8 mouse cellular contexts compared by ENCODE assay signal in genomic region chr2:132716154-132716553, GRCm38 (mm10). TPM values are rescaled to one million over a fixed set of nuclear protein-coding genes. Genes with fewer than 3 reads are reported as not detected.
A peak's percentile ranks its signal among the peaks of the same experiment; 100 is the strongest.
DNase-seq lines count a peak whose midpoint lies in the region; ATAC-seq and TF ChIP-seq lines count a peak whose summit lies in the region.

No protein-coding gene starts in this region.

- ATAC-seq in Patski: peak; percentile 90

- WGBS in lung, adult 2 months: 25% methylated on average over 5 of the region's 5 CpGs

- no peak overlapping the region for H3K4me3 ChIP-seq in gastrocnemius, adult 2 months
- H3K4me3 ChIP-seq in lung, adult 2 months (replicated peaks; ENCODE audit: extremely low read depth, low read depth, low read length): no peak overlapping the region

- CTCF ChIA-PET in Patski (lab: Charles Lee): interaction anchor here (1.0 to 1.4 kb wide), 7 partner anchors 11 to 206 kb away, joined by 3 to 4 read pairs (median 3); partner anchors contain the start of gene Shld1

- no peak for TF ChIP-seq POLR2A in lung, adult 2 months (IDR thresholded peaks at IDR 0.05; ENCODE audit: borderline replicate concordance, extremely low read depth, low read depth, low read length)

- in situ Hi-C loops in Patski (cut with MboI; ENCODE audit: low pct_unique_long_range_greater_than_20kb): loop anchor here (25.0 kb wide), 1 partner anchor 404 kb away; no protein-coding TSS in a partner anchor

- peak overlapping the region; percentile 61 for H3K27ac ChIP-seq in gastrocnemius, adult 2 months

- no peaks in the 10 kb centered on the region for H3K27me3 ChIP-seq in Patski

- peak; percentile 86 for TF ChIP-seq CTCF in Patski (IDR thresholded peaks at IDR 0.05)
- peak; percentile 81 for TF ChIP-seq CTCF in gastrocnemius, adult 2 months (IDR thresholded peaks at IDR 0.05)
- TF ChIP-seq CTCF in lung, adult 2 months (IDR thresholded peaks at IDR 0.05; ENCODE audit: insufficient read depth, low read length): peak; percentile 69

- intact Hi-C loops in gastrocnemius, adult 2 months (cut with DNase I): loop anchor here (1.0 kb wide), 1 partner anchor 200 kb away; no protein-coding TSS in a partner anchor

- POLR2A ChIA-PET in Patski (lab: Charles Lee): no interaction called here

- H3K4me1 ChIP-seq in lung, adult 2 months (ENCODE audit: control insufficient read depth, insufficient read depth, low read length): peaks cover 2% of the 10 kb centered on the region; the same call in 1 of the 2 replicates

- DNase-seq in CD8-positive naive resting alpha-beta T cell, adult 2 months (ENCODE audit: low read depth in 2 of 2, low spot score in 2 of 2): peak; percentile 42 to 54
- no peak for DNase-seq in Patski (ENCODE audit: low read depth, low spot score)
- DNase-seq in cerebellum, postnatal 14 days: peak; percentile 86 to 89
- DNase-seq in gastrocnemius, adult 2 months: peak; percentile 71
- peak; percentile 72 for DNase-seq in induced T-regulatory cell, adult 2 months (ENCODE audit: low read depth)
- DNase-seq in lung, adult 2 months: peak; percentile 53
- DNase-seq in retina, embryonic 14.5 days (ENCODE audit: low spot score): peak; percentile 63
- no peak for DNase-seq in ovary, postnatal 14 days (ENCODE audit: low spot score)

RNA-seq across cellular contexts. Expression of gene Shld1, which starts 29.4 kb away (rescaled TPM):
- polyA plus RNA-seq in Patski (2021): 6.2 TPM
- total RNA-seq in gastrocnemius, adult 2 months (2021): 1 to 10 TPM; 6.2 to 6.9 TPM
- polyA plus RNA-seq in lung, adult 2 months (2012; rRNA removed): 14.4 and 17.9 TPM in 2 replicates

Comparison
In these comparisons a context has a peak if more than half of its experiments do, and no peak if none do; other contexts are left out.
1. DNase-seq: peak in CD8-positive naive resting alpha-beta T cell, adult 2 months (2 of 2), cerebellum, postnatal 14 days (2 of 2), gastrocnemius, adult 2 months (single experiment), induced T-regulatory cell, adult 2 months (single experiment), lung, adult 2 months (single experiment) and retina, embryonic 14.5 days (single experiment); none in Patski (single experiment) and ovary, postnatal 14 days (single experiment).
2. Peak in every context shown above with its lines, with median percentiles within 50 percentile points of each other: CTCF ChIP-seq.